Mouse (Mus musculus) midbrain, embryonic 16.5 days (tissue): Measurements from ENCODE around the gene Baiap2. TPM values are rescaled to one million over a fixed set of nuclear protein-coding genes. Genes with fewer than 3 reads are reported as not detected.

Experiments
- ATAC-seq: fragments of 200-750 bp; cut with Nextera tagmentation; 2 replicates; pipeline ENCODE4 v1.8.0; 2017; ENCODE audit warnings: moderate TSS enrichment
- H3K27ac ChIP-seq: fragments of 300-500 bp; sonication (generic); 2 replicates; pipeline ENCODE4 v1.5.1; 2014; ENCODE audit warnings: mild to moderate bottlenecking, low read length, mixed read lengths
- H3K27me3 ChIP-seq: fragments of 300-500 bp; sonication (generic); 2 replicates; pipeline ENCODE4 v1.6.1; 2014; ENCODE audit warnings: low read depth, low read length, mixed read lengths; ENCODE audit not compliant: control insufficient read depth, insufficient read depth
- H3K36me3 ChIP-seq: fragments of 300-500 bp; sonication (generic); 2 replicates; pipeline ENCODE4 v1.6.1; 2014; ENCODE audit warnings: mild to moderate bottlenecking, low read length, moderate library complexity, mixed read lengths; ENCODE audit not compliant: control insufficient read depth, insufficient read depth
- H3K4me1 ChIP-seq: fragments of 300-500 bp; sonication (generic); 2 replicates; pipeline ENCODE4 v1.6.1; 2014; ENCODE audit warnings: mild to moderate bottlenecking, low read length, mixed read lengths; ENCODE audit not compliant: control insufficient read depth, insufficient read depth
- H3K4me2 ChIP-seq: fragments of 300-500 bp; sonication (generic); 2 replicates; pipeline ENCODE4 v1.6.1; 2014; ENCODE audit warnings: mild to moderate bottlenecking, low read length, mixed read lengths
- H3K4me3 ChIP-seq: fragments of 300-500 bp; sonication (generic); 2 replicates; pipeline ENCODE4 v1.5.1; 2014; ENCODE audit warnings: low read depth, mild to moderate bottlenecking, low read length, moderate library complexity, mixed read lengths
- H3K9ac ChIP-seq: fragments of 300-500 bp; sonication (generic); 2 replicates; pipeline ENCODE4 v1.6.1; 2014; ENCODE audit warnings: low read depth, low read length, mixed read lengths
- H3K9me3 ChIP-seq: fragments of 300-500 bp; sonication (generic); replicated peaks from 2 replicates; pipeline ENCODE4 v1.6.1; 2014; ENCODE audit warnings: mild to moderate bottlenecking, low read length, mixed read lengths; ENCODE audit not compliant: control insufficient read depth, poor library complexity, severe bottlenecking
- WGBS: fragments of 180-500 bp; shearing (Covaris S2); extraction: QIAGEN DNeasy Blood & Tissue Kit; methylation state at CpG from one replicate; pipeline ENCODE4 v1.1.7; 2014; 5-methylcytosine and 5-hydroxymethylcytosine counted together
- polyA plus RNA-seq: library from polyadenylated mRNA; unstranded; fragments of >200 nt; fragmentation: Nextera tagmentation; extraction: Ambion mirVana; gene quantifications from 2 replicates; pipeline ENCODE4 v1.2.1, GENCODE M21; 2015

Baiap2 gene
- polyA plus RNA-seq, 1 experiment from 2014 or later = 15.7 TPM

DNA sequence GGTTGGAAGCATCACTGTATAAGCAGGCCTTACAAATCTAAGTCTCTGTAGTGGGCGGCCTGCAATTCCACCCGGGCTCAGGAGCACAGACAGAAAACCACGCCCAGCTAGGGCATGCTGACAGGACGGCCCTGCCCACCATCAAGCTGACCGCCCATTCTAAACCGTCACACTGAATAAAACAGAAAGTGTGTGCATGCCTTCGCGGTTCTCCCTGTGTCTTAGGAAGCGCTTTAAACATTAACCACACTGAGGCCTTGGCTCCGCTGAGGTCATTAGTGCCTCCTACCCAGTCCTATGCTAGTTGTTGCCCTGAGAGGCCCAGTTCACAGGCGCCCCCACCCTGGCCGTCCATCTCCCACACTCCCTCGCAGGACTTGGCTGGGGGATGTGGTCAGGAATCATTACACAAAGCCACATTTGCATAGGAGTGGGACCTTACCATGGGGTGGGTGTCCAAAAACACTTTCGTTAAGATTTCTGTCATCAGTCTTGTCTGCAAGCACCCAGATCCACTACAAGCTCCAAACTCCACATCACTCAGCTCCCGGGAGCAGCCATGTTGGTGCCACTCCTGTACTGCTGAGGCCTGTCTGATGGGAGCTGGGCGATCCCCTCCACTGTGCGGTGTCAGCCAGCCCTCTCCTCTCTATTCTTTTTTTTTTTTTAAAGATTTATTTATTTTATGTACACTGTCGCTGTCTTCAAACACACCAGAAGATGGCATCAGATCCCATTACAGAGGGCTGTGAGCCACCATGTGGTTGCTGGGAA is 85.9 kb downstream of the Baiap2 start:
- Histone ChIP-seq H3K4me3 (no peak overlapping the region), H3K4me1 (peaks cover 7% of the 10 kb centered on the region), H3K4me2 (no peak overlapping the region), H3K27ac (no peak overlapping the region), H3K36me3 (no peaks in the 10 kb centered on the region), H3K9me3 (no peaks in the 10 kb centered on the region), H3K9ac (no peak overlapping the region), H3K27me3 (no peaks in the 10 kb centered on the region)
- no peak for ATAC-seq
- 71% methylated on average over 18 of the region's 18 CpGs for WGBS

- WGBS = 37% methylated on average over 9 of the region's 9 CpGs
- H3K27ac ChIP-seq = no peak overlapping the region
- no peak for ATAC-seq
Observed at GRCm38 (mm10) chr11:120029431-120030144, 87.0 kb downstream of the Baiap2 start.

DNA sequence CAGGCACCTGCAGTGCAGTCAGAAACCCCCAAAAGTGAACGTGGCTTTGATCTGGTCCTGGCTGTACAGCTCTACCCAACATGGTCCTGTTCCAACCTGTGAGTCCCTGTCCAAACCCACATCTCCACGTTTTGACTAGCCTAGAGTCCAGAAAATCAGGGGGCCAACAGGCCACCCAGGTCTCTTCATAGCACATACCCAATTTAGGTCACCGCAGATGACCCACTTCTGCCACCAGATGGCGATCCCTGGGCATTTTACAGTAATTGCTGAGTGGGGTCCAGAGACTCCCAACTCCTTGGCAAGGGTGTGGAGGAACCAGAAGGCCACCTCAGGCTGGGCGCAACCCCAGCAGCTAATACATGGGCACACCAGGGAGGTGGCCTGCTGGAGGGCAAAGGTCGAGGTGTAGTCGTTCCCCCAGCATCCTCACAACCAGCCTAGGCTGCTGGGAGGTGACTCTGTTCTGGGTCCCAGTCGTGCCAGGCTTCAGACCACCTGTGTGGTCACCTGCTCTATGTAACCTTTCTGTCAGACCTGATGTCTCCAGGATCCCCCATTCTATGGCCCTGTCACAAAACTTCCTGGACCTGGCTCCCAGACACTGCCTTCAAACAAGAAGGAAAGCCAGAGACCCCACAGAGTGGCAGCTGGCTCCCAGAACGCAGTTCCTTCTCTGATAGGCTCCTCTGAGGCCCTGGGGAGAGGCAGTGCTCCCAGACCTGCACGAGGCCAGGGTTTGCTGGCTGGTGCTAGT is 87.8 kb downstream of the Baiap2 start:
- H3K27me3 ChIP-seq = no peaks in the 10 kb centered on the region
- no peaks in the 10 kb centered on the region for H3K4me1 ChIP-seq
- no peak overlapping the region for H3K9ac ChIP-seq
- no peaks in the 10 kb centered on the region for H3K36me3 ChIP-seq
- peak; percentile 70 for ATAC-seq
- H3K9me3 ChIP-seq = no peaks in the 10 kb centered on the region
- no peak overlapping the region for H3K4me3 ChIP-seq
- WGBS = 34% methylated on average over 10 of the region's 10 CpGs
- H3K4me2 ChIP-seq = no peak overlapping the region
- no peak overlapping the region for H3K27ac ChIP-seq

More at GRCm38 (mm10) chr11:120029431-120030144, 87.0 kb downstream of the Baiap2 start:
- no peak overlapping the region for H3K4me2 ChIP-seq
- H3K36me3 ChIP-seq = no peaks in the 10 kb centered on the region
- H3K4me3 ChIP-seq = no peak overlapping the region
- H3K9ac ChIP-seq = no peak overlapping the region
- no peaks in the 10 kb centered on the region for H3K4me1 ChIP-seq
- H3K27me3 ChIP-seq = no peaks in the 10 kb centered on the region
- H3K9me3 ChIP-seq = no peaks in the 10 kb centered on the region

DNA sequence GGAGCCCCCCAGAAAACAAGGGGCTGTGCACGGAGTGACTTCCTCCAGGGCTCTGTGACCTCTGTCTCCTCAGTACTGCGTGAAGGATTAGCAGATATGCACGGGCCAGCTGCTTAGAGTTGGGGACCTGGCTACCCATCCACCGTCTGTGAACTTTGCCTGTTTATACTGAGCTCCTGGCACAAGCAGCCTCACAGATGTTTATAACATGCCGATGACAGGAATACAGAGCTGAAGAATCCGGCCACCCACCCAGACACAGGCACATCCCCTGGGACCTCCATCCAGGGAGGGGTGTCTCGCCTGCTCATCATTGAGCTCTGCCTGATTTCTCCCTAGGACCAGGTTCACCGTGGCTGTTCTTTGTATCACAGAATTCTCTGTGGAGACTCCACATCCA is 89.5 kb downstream of the Baiap2 start:
- H3K9me3 ChIP-seq = no peaks in the 10 kb centered on the region
- H3K4me3 ChIP-seq = no peak overlapping the region
- WGBS = 58% methylated on average over 8 of the region's 8 CpGs
- no peak overlapping the region for H3K9ac ChIP-seq
- H3K4me2 ChIP-seq = no peak overlapping the region
- no peaks in the 10 kb centered on the region for H3K4me1 ChIP-seq
- H3K27me3 ChIP-seq = no peaks in the 10 kb centered on the region
- H3K36me3 ChIP-seq = no peaks in the 10 kb centered on the region
- no peak for ATAC-seq
- no peak overlapping the region for H3K27ac ChIP-seq

GRCm38 (mm10) chr11:120033473-120033872 is 90.9 kb downstream of the Baiap2 start:
- Histone ChIP-seq H3K27ac (no peak overlapping the region), H3K4me3 (no peak overlapping the region), H3K9me3 (no peaks in the 10 kb centered on the region), H3K36me3 (no peaks in the 10 kb centered on the region), H3K4me2 (no peak overlapping the region), H3K27me3 (no peaks in the 10 kb centered on the region), H3K9ac (no peak overlapping the region), H3K4me1 (no peaks in the 10 kb centered on the region)
- no peak for ATAC-seq
- WGBS = 68% methylated on average over 3 of the region's 3 CpGs

GRCm38 (mm10) chr11:120034306-120034705 is 91.7 kb downstream of the Baiap2 start:
- no peak overlapping the region for H3K27ac ChIP-seq
- no peaks in the 10 kb centered on the region for H3K36me3 ChIP-seq
- no peak for ATAC-seq
- no peak overlapping the region for H3K9ac ChIP-seq
- H3K4me2 ChIP-seq = no peak overlapping the region
- no peaks in the 10 kb centered on the region for H3K9me3 ChIP-seq
- no peaks in the 10 kb centered on the region for H3K27me3 ChIP-seq
- H3K4me3 ChIP-seq = no peak overlapping the region
- 20% methylated on average over 3 of the region's 3 CpGs for WGBS
- H3K4me1 ChIP-seq = no peaks in the 10 kb centered on the region

DNA sequence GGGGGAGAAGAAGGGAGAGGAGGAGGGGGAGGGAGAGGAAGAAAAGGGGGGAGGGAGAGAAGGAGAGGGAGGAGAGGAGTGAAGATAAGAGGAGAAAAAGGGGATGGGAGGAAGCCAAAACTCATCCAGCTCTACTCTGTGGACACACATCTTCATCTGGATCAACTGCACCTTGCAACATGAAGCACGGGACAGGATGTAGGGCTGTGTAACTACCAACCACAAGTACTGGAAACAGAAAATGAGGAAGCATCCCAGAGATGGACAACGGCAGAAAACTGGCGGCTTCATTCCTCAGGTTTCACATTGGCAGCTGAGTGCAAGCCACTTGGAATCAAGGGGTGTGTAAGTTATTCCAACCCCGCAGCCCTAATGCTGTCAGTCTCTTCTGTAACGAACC is 92.2 kb downstream of the Baiap2 start:
- no peak for ATAC-seq
- Histone ChIP-seq H3K4me2 (no peak overlapping the region), H3K27ac (no peak overlapping the region), H3K27me3 (no peaks in the 10 kb centered on the region), H3K4me3 (no peak overlapping the region), H3K9ac (no peak overlapping the region), H3K4me1 (no peaks in the 10 kb centered on the region; the same call in 1 of the 2 replicates), H3K36me3 (no peaks in the 10 kb centered on the region), H3K9me3 (no peaks in the 10 kb centered on the region)
- WGBS = 77% methylated on average over 5 of the region's 5 CpGs

- 48% methylated on average over 4 of the region's 4 CpGs for WGBS
- H3K27me3 ChIP-seq = no peaks in the 10 kb centered on the region
Observed at GRCm38 (mm10) chr11:120039581-120039980, 97.0 kb downstream of the Baiap2 start.

More at GRCm38 (mm10) chr11:120039581-120039980, 97.0 kb downstream of the Baiap2 start:
- no peaks in the 10 kb centered on the region for H3K36me3 ChIP-seq
- no peak for ATAC-seq
- no peak overlapping the region; the same call in 1 of the 2 replicates for H3K9ac ChIP-seq
- H3K4me1 ChIP-seq = peaks cover 13% of the 10 kb centered on the region
- H3K4me3 ChIP-seq = no peak overlapping the region
- peak overlapping the region; percentile 54 for H3K27ac ChIP-seq
- no peaks in the 10 kb centered on the region for H3K9me3 ChIP-seq
- no peak overlapping the region for H3K4me2 ChIP-seq
